Mouse (Mus musculus) right cerebral cortex, postnatal 10 days (tissue): ENCODE measurements around the gene Chst2.

Source experiments
- DNase-seq, 2 experiments: peaks; one replicate each; pipeline ENCODE4 v3.0.0; 2021; ENCODE audit warnings: low spot score in 2 of 2

Chst2 gene

DNA sequence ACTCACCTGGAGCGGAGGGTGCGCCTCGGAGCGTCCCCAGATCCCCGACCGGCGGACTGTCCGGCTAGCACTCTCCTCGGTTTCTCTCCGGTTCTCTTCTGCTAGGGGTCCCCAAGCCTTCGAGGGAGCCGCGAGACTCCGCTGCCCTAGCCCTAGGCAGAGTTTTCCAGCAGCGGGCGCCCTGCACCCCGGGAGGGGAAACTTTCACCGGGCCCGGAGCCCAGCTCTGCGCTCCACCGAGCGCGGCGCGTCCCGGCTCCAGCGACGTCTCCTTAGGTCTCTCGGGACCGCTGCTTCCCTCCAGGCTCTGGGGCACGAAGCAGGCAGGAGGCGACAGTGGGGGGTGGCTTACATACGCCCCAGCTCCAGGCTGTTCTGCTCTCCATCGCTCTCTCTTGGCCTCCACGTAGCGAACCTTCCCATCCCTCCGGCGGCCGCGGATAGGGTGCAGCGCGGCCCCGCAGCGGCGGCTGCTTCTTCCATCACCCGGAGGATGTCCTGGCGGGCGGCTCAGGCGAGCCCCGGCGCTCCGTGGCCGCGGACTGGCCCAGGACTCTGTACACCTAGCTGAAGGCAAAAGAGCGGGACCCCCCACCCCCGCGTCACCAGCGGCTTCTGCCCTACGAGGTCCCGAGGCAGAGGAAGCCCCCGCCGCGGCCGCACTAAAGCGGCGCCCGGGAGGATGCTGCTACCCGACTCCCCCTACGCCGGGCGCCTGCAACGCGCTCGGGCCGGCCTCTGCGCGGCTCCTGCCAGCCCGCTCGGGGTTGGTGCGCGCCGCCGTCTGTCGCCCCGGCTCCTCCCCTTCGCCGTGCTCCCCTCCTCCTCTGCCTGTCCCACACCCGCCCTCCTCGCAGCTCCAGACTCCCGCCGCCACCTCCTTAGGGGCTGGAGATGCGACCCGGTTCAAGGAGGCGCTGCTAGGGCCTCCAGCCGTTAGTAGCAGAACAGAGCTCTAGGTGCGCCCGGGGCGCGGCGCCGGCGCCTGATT lies at the start of gene Chst2:
TSS of gene Chst2 (minus strand) at position 152 of the 991 bp plus-strand sequence.
- peak; percentile 94 to 95 for DNase-seq

DNA sequence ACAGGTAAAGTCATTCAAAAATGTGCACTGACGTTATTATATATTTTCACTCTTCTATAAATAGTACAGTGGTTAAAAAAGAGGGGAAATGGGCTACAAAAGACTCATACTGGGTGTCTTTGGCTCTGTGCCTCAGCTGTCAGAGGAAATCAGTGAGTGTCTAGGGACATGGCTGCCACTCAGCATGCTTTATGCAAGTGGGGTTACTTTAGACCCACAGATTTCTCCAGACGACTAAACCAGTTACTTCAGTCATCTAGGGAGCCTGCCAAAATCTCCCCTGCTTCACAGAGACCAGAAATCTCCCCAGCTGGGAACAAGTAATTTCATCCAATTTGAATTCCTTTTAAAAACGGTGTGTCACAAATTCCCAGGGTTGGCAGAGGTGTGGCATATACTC lies 45.4 kb upstream of the Chst2 start:
- DNase-seq, result peak in 1 of 2 experiments; percentile 48

DNA sequence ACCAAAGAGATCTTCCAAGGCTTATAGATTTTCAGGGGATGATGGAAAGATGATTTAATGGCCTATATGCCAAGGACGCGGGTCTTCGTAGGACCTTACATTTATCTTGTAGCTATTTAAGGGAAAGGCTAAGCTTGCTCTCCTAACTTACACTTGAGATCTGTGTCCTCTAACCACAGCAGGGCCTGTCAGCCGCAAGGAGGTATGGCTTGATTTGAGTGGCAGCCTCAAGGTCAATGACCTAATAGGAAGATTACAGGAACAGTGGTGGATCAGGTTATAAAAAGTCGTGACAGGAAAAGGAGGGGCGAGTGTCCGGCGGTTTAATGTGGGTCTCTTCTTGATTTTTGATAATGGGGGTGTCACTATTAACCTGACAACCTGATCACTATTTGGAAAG lies 44.1 kb upstream of the Chst2 start:
- no peak for DNase-seq

DNA sequence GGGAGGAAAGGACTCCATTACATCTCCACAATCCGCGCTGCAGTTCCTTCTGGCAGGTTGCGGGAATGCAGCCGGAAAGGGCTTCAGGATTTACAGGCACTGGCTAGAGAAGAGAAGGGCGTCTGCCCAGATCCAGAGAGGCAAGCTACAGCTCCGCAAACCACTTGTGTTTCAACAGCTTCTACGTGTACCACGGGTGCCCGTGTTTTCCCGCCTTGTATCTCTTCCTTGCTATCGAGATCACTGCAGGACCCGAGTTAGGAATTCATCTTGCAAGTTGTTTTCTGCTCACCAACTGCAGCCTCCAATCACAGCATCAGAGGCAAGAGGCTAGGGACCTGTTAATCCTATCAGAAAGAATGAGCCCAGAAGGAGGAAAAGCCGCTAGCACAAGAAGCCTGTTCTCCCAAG lies 35.8 kb upstream of the Chst2 start:
- DNase-seq, result peak; percentile 67 to 68

DNA sequence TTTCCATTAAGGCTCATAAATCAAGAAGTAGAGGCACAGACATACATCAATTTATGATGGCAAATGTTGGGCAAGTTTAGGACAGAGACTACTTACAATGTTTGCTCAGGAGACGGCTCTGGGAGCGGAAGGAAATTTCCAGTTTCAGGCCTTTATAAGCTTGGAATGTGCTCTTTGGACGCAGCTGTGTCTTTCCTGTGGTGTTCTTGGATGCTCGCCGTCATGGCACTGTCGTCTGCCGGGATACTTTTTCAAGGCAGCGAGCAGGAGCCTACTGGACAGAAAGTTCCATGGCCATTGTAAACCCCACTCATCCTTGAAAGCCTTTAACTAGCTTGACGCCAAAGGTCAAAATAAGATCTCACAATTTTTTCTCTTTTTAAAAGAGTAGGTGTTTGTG lies 31.4 kb upstream of the Chst2 start:
- no peak for DNase-seq

DNA sequence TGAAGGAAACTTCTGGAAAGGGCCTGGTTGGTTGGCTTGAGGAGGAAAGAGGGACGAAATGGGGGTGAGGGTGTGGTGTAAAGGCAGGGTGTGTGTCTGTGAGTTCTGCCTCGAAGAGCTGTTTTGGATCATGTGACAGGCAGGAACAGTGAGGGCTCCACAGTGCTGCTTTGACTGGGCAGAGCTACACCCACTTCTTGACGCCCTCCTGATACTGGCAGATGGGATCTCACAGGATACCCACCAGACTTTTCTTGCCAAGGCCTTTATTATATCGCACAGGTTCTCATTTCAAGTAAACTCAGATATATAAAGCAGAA lies 29.7 kb upstream of the Chst2 start:
- DNase-seq, result peak in 1 of 2 experiments; percentile 8

DNA sequence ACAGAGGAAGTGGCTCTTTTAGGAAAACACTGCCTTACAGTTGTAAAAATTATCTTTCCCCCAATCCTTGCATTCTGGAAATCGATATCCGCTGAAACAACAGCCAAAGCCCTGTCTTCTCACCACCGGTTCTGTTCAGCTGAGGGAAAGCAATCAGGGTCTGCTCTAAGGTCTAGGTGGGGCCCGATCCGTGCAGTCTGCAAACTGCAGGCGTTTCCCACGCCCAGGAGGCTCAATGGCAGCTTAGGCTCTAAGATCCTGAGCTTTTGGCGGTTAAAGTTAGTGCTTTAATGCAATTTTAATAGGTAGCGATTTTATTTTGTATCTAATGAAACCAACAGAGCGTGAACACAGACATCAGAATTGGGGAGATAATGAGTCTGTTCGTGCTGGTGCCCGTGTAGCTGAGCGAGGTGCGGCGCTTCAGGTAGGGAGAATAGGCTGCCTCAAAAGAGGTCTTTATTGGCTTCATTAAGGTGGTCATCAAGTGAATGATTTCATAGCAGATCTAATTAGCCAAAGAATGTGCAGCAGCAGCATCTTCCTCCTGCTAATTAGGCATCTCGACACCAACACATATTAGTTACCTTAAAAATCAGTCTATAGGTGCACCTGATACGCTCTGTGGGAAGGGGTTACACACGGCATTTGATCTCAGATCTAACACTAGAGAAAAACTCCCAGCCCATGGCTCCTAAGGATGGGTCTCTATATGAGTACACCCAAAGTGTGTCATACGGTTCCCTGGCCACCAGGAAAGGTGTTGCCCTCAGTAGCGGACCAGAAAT lies 29.2 kb upstream of the Chst2 start:
- no peak for DNase-seq

DNA sequence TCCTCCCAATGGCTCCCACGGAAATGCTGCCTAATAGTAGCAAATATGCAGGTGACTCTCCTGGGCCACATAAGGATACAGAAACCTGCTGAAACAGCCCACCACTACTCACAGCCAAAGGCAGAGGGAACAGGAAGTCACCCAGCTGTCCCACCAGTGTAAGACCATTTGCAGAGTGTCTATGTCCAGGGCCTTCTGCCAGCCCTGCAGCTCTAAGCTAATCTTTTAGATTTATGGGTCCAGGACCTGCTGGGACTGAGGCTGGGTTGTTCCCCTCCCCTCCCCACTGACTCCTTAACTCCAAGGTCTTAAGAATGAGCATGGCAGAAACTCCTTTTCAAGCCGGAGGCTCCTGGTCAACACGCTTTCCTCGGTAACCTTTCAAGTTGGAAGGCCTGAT lies 21.8 kb upstream of the Chst2 start:
- no peak for DNase-seq

DNA sequence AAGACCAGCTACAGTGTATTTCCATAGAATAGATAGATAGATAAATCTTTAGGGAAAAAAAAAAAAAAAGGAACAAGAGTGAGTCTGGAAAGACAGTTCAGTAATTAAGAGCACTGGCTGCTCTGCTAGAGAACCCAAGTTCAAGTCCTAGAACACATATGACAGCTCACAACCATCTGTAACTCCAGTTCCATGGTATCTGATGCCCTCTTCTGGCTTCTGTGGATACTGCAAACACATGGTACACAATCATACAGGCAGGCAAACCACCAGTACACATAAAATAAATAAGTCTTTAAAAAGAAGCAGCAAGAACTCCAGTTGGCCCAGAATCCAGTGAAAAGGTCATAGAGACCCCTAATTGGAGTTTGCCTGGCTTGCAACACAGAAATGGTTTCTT lies 7.4 kb upstream of the Chst2 start:
- DNase-seq, result peak in 1 of 2 experiments; percentile 11

DNA sequence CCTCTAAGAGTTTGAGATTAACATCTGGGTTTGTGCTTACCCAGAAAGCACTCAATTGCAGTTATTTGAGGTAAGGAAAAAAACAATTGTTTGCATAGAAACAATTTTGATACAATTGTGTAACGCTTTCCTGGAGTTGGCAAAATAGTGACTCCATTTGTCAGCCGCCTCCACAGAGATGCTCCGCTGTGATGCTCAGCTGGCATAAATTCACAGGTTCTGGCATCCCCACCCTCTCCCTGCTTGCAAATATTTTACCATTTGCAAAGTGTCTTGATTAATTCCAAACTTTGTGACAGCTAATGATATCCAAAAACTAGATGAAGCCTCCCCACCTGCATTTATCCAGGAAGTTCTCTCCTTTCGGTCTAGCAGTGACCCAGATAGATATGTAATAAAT lies 5.5 kb upstream of the Chst2 start:
- DNase-seq, result peak in 1 of 2 experiments; percentile 26

DNA sequence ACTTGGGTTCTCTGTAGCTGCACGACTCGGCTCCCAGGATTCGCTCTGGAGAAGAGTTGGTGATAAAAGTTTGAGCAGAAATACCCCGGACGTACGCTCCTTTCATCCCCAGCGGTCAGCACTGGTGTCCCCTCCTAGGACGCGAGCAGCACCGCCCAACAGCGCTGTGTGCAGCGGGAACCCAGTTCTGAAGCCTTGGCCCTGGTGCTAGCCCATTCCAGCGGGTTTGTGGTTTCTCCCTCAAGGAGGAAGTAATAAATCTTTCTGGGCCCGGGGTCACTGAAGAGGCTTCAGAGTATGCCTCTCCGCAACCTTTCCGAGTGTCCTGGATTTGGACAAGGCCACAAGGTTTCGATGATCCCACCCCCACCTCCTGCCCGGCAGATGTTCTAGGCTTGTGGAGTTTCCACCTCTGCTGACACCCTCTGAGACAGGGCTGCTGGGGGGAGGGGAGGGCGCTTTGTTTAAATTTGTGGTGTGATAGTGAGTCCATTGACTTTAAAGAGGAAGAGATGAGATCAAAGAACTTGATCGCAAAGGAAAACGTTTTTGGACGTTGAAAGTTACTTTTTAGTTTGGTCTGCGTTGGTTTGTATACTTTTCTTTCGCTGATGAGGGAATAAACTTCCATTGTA lies 1.2 kb upstream of the Chst2 start:
- peak in 1 of 2 experiments; percentile 36 for DNase-seq

DNA sequence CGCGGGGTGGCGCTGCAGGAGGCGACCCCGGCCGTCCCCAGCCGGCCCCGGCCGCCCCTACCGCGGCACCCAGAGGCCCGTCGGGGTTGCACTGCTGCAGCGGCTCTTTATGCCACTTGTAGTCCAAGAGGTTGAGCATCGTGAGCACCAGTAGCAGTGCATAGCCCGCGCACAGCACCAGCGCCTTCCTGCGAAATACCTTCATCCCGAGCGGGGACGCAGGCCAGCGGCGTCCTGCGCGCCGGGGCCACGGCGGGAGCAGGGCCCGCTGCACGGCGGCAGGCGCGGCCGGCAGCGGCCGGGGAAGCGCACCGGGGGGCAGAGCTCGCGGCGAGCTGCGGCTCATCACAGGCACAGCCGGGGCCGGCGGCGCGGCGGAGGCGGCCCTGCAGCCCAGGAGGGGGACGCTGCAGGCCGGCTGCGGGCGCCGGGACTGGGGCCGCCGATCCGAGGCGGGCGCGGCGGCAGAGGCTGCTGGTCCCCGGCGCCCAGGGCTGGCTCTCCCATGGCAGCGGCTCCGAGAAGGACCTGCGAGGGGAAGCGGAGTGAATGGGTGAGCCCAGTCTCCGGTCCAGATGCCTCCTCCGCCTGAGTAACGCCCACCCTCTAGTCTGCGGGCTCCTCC lies 464 bp downstream of the Chst2 start:
- DNase-seq, result no peak

DNA sequence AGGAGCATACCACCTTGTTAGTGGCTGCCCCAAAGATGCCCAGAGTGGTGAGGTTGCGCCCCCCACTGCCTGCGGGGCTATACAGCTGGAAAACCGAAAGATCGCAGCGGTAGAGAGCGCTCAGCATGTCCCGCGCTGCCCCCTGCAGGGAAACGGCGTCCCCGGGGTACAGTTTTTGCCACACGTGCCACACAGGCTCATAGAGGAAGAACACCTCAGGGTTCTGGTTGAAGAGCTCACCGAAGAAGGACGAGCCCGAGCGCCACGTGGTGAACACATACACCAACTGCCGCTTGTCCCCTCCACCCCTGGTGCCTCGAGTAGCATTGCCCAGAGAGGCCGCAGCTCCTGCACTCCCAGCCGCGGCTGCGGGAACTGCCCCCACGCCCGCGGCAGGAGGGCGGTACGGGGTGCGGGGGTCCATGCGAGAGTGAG lies 994 bp downstream of the Chst2 start:
- DNase-seq, result peak; percentile 91 to 92

DNA sequence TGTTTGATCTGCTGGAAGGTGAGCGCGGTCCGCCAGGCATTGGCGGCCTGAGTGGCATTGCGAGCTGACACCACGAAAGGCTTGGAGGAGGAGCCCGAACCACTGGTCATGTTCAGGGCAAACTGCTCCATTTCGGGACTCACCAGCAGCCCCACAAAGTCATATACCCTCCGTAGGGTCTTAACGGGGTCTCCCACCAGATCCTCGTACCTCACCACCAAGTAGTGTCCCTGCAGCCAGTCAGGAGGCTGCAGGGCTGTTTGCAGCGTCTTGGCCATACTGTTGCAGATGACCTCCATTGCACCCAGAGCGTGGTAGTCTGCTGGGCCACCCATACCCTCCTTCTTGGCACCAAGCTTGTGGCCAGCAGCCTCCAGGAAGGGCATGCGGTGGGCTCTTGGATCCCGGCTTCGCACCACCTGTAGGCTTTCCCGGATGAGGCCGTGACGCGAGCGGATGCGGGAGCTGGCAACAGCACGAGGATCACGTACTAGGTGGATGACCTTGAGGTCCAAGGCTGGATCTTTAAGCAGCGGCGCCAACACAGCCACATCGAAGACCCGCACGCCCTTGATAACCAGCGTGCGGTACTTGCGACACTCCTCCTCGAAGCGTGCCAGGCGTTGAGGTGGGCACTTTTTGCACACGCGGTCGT lies 1.6 kb downstream of the Chst2 start:
- DNase-seq, result no peak

DNA sequence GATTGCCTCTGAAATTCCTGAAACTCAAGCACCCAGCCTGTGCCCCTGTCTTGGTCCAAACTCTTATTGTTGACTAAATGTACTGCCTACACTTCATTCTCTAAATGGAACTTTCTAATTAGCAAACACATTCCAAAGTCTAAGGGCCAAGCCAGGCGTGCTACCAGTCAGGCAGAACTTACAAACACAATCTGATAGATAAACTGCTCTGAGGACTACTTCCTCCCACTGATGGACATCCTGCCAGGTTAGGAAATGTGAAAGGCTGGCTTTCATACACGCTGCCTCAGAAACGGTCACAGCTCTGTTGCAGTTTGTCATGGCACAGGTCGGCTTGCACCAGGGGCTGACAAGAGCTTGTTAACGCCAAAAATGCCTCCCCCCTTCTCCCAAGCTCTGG lies 4.8 kb downstream of the Chst2 start:
- peak in 1 of 2 experiments; percentile 16 for DNase-seq

DNA sequence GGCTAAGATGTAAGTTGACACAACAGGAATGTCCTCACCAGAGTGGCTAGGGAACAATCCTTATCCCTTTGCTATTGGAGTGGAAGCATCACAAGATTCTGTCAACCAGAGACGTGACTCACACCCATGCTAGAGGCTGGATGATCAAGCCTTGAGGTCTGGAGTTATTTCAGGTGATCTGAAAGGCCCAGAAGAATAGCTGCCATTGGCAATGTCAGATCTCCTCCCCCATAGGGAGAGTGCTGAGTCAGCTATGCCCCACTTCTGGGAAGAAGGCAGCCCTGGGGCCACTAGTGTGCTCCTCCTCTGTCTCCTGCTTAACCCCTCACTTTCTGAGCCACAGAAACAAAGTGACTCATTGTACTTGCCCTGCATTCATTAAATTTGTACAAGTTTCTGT lies 14.5 kb downstream of the Chst2 start:
- DNase-seq, result no peak

DNA sequence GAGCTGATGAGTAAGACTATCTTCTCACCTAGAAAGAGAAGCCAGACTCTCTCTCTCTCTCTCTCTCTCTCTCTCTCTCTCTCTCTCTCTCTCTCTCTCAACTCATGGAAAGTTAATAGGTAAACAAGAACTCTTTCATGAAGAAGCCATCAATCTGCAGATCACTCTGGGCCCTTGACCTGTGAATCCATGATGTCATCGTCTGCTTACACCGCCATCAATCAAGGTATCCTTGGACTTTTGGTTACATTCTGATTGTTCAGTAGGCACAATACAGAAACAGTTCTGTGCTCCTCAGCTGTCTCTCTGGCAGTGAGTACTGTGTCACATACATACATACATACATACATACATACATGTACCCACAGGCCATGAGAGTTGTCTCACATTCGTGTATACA lies 16.6 kb downstream of the Chst2 start:
- no peak for DNase-seq

DNA sequence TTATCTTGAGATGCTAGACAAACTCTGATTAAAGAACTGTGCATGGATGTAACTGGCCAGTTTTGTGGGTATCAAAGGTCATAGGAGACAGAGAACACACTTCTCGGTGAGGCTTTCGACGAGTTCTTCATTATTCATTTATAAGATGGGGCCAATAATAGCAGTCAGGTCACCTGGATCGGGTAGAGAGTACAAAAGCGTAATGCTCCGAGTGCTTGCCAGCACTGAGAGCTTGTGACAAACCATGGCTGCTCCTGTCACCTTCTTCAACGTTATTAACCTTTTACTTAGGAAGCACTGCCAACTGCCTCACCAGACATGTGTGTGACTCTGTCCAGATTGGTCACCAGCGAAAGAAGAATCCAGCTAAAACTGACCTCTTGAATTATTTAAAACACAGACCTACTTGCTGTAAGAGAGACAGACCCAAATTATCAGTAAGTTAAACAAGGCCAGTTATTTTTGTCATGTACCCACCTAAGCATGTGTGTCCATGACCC lies 18.6 kb downstream of the Chst2 start:
- DNase-seq, result no peak

DNA sequence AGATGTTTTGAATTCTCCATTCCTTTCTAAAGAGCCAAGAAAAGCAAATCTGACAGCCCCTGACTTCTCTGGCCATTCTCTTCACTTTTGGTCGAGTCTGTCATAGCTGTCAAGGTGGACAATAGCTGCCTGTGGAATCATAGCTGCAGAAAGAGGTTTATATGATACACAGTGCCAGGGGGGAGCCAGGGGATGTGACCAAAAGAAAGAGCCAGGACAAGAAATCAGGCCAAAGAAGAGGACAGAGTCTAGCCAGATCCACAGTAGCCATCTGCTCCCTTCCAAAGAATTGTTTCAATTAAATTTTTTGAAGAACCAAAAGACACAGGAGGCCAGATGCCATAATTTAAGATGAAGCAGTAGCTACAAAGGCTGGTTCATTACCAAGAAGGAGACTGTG lies 30.6 kb downstream of the Chst2 start:
- no peak for DNase-seq

DNA sequence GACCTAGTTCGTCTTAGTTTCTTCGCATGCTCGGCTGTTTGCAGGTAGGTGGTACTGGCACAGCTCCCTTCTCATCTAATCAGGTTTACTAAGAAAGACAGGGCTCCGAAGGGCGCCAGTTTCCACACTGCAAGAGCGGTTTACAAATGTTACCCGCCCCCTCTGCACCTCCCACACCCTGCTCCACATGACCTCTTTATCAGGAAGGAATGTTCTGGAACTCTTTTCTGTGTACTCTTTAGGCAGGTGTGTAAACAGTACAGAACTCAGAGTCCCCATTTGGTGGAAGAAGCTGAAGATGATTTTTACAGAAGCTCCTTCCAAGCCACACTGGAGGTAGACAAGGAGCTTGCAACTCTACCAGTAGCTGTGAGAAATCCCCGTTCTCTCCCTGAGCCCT lies 31.2 kb downstream of the Chst2 start:
- DNase-seq, result no peak

DNA sequence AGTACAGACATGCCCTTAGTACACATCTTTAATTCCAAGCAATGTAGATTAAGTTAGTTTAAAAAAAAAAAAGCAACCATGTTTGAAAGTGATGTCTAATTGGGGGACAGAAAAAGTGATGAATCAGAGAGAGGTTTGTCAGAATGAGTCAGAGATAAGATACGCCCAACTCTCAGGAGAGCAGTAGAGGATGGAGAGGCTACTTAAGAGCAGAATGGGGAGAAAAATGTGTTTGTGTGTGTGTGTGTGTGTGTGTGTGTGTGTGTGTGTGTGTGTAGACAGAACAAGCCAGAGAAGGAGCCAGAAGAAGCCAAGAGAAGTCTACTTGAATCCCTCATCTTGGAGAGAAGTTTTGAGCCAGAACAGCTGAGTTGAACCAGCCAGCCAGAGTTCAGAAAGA lies 32.8 kb downstream of the Chst2 start:
- DNase-seq, result no peak
